Mouse (Mus musculus) intestine, embryonic 16.5 days (tissue): Measurements from ENCODE around the gene Hcn2. TPM values are rescaled to one million over a fixed set of nuclear protein-coding genes. Genes with fewer than 3 reads are reported as not detected.

Experiments used
- ATAC-seq: fragments of 200-750 bp; cut with Nextera tagmentation; 2 replicates; pipeline ENCODE4 v1.8.0; 2017; ENCODE audit warnings: moderate TSS enrichment, moderate library complexity
- H3K27ac ChIP-seq: fragments of 300-500 bp; sonication (generic); 2 replicates; pipeline ENCODE4 v1.5.1; 2014; ENCODE audit warnings: mild to moderate bottlenecking, low read length
- H3K27me3 ChIP-seq: fragments of 300-500 bp; sonication (generic); replicated peaks from 2 replicates; pipeline ENCODE4 v1.6.1; 2014; ENCODE audit warnings: low read length, control low read depth, mixed read lengths; ENCODE audit not compliant: control insufficient read depth, insufficient read depth
- H3K36me3 ChIP-seq: fragments of 300-500 bp; sonication (generic); 2 replicates; pipeline ENCODE4 v1.6.1; 2014; ENCODE audit warnings: low read length, control low read depth; ENCODE audit not compliant: control insufficient read depth, insufficient read depth
- H3K4me1 ChIP-seq: fragments of 300-500 bp; sonication (generic); 2 replicates; pipeline ENCODE4 v1.6.1; 2014; ENCODE audit warnings: low read length, control low read depth, mixed read lengths; ENCODE audit not compliant: control insufficient read depth, insufficient read depth
- H3K4me2 ChIP-seq: fragments of 300-500 bp; sonication (generic); 2 replicates; pipeline ENCODE4 v1.6.1; 2014; ENCODE audit warnings: low read depth, low read length, control low read depth
- H3K4me3 ChIP-seq: fragments of 300-500 bp; sonication (generic); 2 replicates; pipeline ENCODE4 v1.5.1; 2014; ENCODE audit warnings: mild to moderate bottlenecking, low read length
- H3K9ac ChIP-seq: fragments of 300-500 bp; sonication (generic); 2 replicates; pipeline ENCODE4 v1.6.1; 2014; ENCODE audit warnings: low read depth, low read length
- H3K9me3 ChIP-seq: fragments of 300-500 bp; sonication (generic); 2 replicates; pipeline ENCODE4 v1.6.1; 2016; ENCODE audit warnings: low read length, control low read depth; ENCODE audit not compliant: control insufficient read depth
- WGBS: fragments of 180-500 bp; shearing (Covaris S2); extraction: QIAGEN DNeasy Blood & Tissue Kit; methylation state at CpG from one replicate; pipeline ENCODE4 v1.1.7; 2014; 5-methylcytosine and 5-hydroxymethylcytosine counted together
- polyA plus RNA-seq: library from polyadenylated mRNA; unstranded; fragments of >200 nt; fragmentation: Nextera tagmentation; extraction: Ambion mirVana; gene quantifications from 2 replicates; pipeline ENCODE4 v1.2.1, GENCODE M21; 2015

Hcn2 gene
- polyA plus RNA-seq, 1 experiment from 2014 or later = not detected

DNA sequence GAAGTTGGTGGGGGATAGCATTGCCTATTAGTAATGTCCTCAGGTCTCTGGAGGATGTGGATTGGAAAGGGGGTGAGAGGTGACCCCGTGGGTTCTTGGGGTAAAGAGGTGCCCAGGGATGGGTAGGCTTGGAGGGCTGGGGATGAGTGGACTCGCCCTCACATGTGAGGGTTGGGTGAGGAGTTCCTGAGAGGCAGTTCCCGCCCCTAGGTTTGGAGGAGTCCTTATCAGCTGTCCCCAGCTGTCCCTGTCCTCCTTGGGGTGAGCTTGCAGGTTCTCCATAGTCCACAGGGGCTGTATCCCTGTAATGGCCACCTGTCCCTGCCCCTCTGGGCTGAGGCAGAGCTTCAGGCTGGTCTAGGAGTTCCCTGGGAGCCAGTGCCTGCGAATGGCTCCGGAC lies 10.5 kb upstream of the Hcn2 start:
- Histone ChIP-seq H3K4me2 (peak overlapping the region; percentile 88), H3K9ac (peak overlapping the region; percentile 96), H3K9me3 (no peaks in the 10 kb centered on the region), H3K27me3 (no peaks in the 10 kb centered on the region), H3K4me3 (peak overlapping the region; percentile 84), H3K36me3 (peaks cover 22% of the 10 kb centered on the region; the same call in 1 of the 2 replicates), H3K27ac (peak overlapping the region; percentile 27; the same call in 1 of the 2 replicates), H3K4me1 (peaks cover 49% of the 10 kb centered on the region)
- WGBS = 63% methylated on average over 4 of the region's 5 CpGs
- ATAC-seq = peak; percentile 4; the same call in 1 of the 2 replicates

DNA sequence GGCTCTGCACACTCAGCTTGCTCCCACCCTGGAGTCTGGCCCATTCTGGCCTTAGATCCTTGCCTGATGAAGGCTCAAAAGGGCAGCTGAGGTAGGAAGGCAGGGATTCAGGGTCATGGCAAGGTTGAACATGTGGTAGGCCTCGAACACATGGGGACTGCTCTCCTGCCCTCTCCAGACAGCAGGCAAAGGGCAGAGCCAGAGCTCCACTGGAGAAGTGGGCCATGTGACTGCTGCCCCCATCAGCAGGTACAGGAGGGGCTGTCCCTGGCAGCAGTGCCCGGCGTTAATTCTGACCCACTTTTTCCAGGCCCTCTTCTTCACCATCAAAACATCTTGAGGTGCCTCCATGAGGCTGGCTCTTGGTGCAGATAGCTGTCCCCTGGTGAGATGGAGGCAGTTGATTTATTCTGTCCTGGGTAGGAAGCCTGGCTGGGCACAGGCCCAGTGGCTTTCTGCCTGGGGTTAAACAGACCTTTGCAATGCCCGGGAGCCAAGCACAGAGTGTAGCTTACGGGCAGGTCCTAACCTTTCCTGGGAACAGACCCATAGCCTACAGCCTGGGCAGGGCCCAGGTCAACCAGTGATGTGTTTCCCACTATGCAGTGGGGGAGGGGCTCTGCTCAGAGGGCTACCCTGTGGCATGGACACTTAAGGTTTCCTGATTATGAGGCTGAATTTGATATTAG lies 9.9 kb upstream of the Hcn2 start:
- peaks cover 22% of the 10 kb centered on the region; the same call in 1 of the 2 replicates for H3K36me3 ChIP-seq
- H3K27ac ChIP-seq = peak overlapping the region; percentile 27; the same call in 1 of the 2 replicates
- peak overlapping the region; percentile 88 for H3K4me2 ChIP-seq
- H3K9ac ChIP-seq = peak overlapping the region; percentile 96
- WGBS = 74% methylated on average over 5 of the region's 5 CpGs
- no peaks in the 10 kb centered on the region for H3K27me3 ChIP-seq
- H3K4me3 ChIP-seq = peak overlapping the region; percentile 84
- ATAC-seq = no peak
- peaks cover 43% of the 10 kb centered on the region for H3K4me1 ChIP-seq
- H3K9me3 ChIP-seq = no peaks in the 10 kb centered on the region

DNA sequence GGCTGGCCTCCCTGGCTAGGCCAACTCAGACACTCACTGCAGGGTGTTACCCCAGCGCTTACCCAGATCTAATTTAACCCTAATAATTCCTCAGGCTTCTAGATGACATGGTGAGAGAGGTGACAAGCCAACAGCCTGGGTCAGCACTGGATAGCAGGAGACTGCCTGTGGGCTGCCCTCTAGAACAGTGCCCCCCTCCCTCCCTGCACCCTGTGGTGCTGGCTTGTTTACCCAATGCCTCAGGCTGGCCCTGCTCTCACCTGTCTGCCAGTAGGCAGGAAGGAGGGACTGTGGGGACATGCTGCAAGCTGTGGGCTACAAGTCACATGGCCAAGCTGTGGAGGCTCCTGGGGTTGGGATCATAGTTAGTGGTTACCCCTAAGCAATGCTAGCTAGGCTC lies 9.3 kb upstream of the Hcn2 start:
- H3K9ac ChIP-seq = 0 out of 2 replicates have a peak overlapping the region, but pooled peaks have one; percentile 24
- H3K4me2 ChIP-seq = peak overlapping the region; percentile 88; the same call in 1 of the 2 replicates
- no peak overlapping the region for H3K4me3 ChIP-seq
- no peaks in the 10 kb centered on the region for H3K9me3 ChIP-seq
- 76% methylated on average over 1 of the region's 1 CpGs for WGBS
- no peak for ATAC-seq
- 0 out of 2 replicates have a peak overlapping the region, but pooled peaks have one; percentile 14 for H3K27ac ChIP-seq
- peaks cover 27% of the 10 kb centered on the region; the same call in 1 of the 2 replicates for H3K36me3 ChIP-seq
- H3K27me3 ChIP-seq = no peaks in the 10 kb centered on the region
- peaks cover 40% of the 10 kb centered on the region for H3K4me1 ChIP-seq

DNA sequence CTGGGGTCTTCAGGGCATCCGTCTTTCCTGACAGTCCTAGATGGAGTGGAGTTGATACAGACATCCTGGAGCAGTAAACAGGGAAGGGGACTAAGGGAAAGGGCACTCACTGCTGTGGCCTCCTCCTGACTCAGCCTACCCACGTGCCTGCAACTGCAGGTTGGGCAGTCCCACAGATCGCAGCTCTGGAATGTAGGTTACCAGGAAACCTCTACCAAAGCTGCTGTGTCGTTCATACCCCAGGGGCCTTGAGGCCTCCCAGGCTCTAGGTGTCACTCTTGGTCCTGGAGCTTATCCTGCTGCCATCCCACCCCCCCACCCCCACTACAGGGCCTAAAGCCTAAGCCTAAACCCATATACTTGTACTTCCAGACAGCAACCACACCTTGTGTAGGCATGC lies 8.7 kb upstream of the Hcn2 start:
- Histone ChIP-seq H3K4me2 (no peak overlapping the region), H3K9ac (0 out of 2 replicates have a peak overlapping the region, but pooled peaks have one; percentile 24), H3K27ac (no peak overlapping the region), H3K27me3 (no peaks in the 10 kb centered on the region), H3K4me3 (no peak overlapping the region), H3K36me3 (peaks cover 27% of the 10 kb centered on the region; the same call in 1 of the 2 replicates), H3K9me3 (no peaks in the 10 kb centered on the region), H3K4me1 (peaks cover 40% of the 10 kb centered on the region)
- 55% methylated on average over 4 of the region's 4 CpGs for WGBS
- ATAC-seq = no peak

DNA sequence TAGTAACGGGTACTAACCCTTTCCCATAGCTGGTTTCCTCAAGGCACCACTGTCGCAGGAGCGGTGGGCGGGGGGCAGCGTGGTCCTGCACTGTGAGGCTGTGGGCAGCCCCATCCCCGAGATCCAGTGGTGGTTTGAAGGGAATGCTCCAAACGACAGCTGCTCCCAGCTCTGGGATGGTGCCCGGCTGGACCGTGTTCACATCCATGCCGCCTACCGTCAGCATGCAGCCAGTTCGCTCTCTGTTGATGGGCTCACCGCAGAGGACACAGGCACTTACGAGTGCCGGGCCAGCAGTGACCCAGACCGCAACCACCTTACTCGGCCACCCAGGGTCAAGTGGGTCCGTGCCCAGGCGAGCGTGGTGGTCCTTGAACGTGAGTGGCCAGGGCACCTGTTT lies 7.8 kb upstream of the Hcn2 start:
- no peak overlapping the region for H3K4me2 ChIP-seq
- H3K4me1 ChIP-seq = peaks cover 40% of the 10 kb centered on the region
- WGBS = 88% methylated on average over 21 of the region's 21 CpGs
- ATAC-seq = no peak
- peak overlapping the region; percentile 19; the same call in 1 of the 2 replicates for H3K9ac ChIP-seq
- no peaks in the 10 kb centered on the region for H3K9me3 ChIP-seq
- no peak overlapping the region for H3K27ac ChIP-seq
- H3K36me3 ChIP-seq = peaks cover 27% of the 10 kb centered on the region; the same call in 1 of the 2 replicates
- no peak overlapping the region for H3K4me3 ChIP-seq
- H3K27me3 ChIP-seq = no peaks in the 10 kb centered on the region

DNA sequence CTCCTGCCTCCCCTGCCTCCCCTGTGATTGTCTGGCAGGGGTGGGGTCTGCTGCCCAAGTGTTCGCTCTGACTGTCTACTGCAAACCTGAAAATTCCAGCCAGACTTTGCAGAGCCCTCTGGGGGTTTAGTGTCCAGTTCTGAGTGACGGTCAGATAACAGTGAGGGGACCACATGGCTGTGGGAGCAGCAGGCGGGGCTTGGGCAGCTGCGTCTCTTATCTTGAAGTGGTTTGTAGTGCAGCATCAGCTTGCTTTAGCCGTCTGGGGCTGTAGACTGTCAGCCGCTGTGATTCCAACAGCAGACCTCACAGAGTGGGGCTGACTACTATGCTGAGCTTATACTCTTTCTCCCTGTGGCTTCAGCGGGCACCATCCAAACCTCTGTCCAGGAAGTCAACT lies 7.1 kb upstream of the Hcn2 start:
- H3K4me1 ChIP-seq = peaks cover 40% of the 10 kb centered on the region
- no peak overlapping the region for H3K9ac ChIP-seq
- no peak overlapping the region for H3K4me3 ChIP-seq
- peaks cover 27% of the 10 kb centered on the region; the same call in 1 of the 2 replicates for H3K36me3 ChIP-seq
- no peaks in the 10 kb centered on the region for H3K27me3 ChIP-seq
- 60% methylated on average over 7 of the region's 7 CpGs for WGBS
- H3K4me2 ChIP-seq = no peak overlapping the region
- ATAC-seq = no peak
- no peaks in the 10 kb centered on the region for H3K9me3 ChIP-seq
- no peak overlapping the region for H3K27ac ChIP-seq

DNA sequence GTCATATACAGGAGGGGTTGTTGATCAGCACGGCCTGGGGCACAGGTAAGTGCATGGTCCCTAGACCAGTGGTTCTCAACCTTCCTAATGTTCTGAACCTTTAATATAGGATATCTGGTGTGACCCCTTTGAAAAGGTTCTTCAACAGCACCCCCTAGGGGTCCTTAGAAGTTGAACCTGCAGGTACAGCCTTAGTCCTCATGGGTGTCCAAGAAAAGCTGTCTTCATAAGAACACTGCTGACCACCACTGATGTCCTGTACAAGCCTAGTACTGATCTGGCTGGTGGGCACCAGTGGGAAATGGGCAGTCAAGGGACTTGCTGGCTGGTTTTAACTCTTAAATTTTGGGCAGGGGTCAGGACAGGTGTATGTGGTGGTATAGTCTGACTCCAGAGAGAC lies 4.4 kb upstream of the Hcn2 start:
- Histone ChIP-seq H3K4me1 (peaks cover 29% of the 10 kb centered on the region), H3K9ac (no peak overlapping the region), H3K27me3 (peaks cover 23% of the 10 kb centered on the region), H3K9me3 (no peaks in the 10 kb centered on the region), H3K4me2 (no peak overlapping the region), H3K27ac (no peak overlapping the region), H3K36me3 (peaks cover 27% of the 10 kb centered on the region; the same call in 1 of the 2 replicates), H3K4me3 (no peak overlapping the region)
- peak; percentile 8 for ATAC-seq
- WGBS = 74% methylated on average over 1 of the region's 1 CpGs

DNA sequence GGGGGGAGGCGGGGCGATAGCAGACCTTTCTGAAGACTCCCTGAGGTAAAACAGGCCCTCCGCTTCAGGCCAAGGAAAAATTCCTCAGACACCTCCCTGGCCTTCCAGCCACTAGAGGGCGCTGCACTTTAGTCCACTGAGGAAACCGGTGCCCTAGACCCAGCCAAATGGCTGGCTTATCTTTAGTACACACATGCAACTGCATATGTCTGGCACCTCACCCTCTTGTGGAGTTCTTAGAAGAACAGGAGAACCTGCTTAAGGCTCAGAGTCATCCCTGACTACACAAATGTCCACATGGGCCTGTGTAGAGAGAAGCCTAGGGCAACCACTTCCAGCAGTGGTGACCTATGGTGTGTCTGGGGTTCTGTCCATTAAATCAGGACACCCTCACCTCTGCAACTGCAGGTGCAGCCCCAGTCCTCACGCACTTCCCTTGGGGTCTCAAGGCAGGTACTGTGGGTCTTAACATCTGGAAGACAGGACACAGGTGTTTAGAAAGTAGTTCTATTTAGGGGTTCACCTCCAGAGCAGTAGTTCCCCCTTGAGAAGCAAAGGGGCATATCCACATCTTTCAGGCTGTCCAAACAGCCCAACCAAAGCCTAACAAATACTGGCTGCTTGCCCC lies 3.8 kb upstream of the Hcn2 start:
- no peaks in the 10 kb centered on the region for H3K9me3 ChIP-seq
- no peak overlapping the region for H3K4me2 ChIP-seq
- 9% methylated on average over 6 of the region's 6 CpGs for WGBS
- no peak overlapping the region for H3K9ac ChIP-seq
- no peak overlapping the region for H3K27ac ChIP-seq
- peaks cover 29% of the 10 kb centered on the region for H3K27me3 ChIP-seq
- peak; percentile 58 for ATAC-seq
- peaks cover 28% of the 10 kb centered on the region for H3K4me1 ChIP-seq
- H3K36me3 ChIP-seq = peaks cover 22% of the 10 kb centered on the region; the same call in 1 of the 2 replicates
- H3K4me3 ChIP-seq = no peak overlapping the region

DNA sequence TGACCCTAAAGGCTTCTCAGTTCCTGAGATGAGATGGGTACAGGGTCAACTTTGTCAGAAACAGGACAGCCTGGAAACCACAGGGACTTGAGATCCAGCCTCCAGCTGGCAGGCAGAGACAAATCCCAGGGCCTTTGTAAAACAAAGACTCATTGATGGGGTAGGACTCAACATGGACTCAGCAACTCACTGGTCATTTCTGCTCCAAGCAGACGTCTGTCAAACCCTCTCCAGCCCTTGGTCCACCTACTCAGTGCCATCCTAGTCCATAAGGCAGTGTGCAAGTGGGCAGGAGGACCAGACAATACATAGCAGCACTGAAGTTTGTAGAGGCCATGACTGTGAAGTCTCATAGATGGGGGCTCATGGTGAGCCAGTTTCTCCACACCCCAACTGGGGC lies 3.3 kb upstream of the Hcn2 start:
- ATAC-seq = no peak
- Histone ChIP-seq H3K27me3 (peaks cover 32% of the 10 kb centered on the region), H3K4me1 (peaks cover 23% of the 10 kb centered on the region), H3K36me3 (peaks cover 21% of the 10 kb centered on the region; the same call in 1 of the 2 replicates), H3K9ac (no peak overlapping the region), H3K27ac (no peak overlapping the region), H3K4me3 (no peak overlapping the region), H3K4me2 (no peak overlapping the region), H3K9me3 (no peaks in the 10 kb centered on the region)
- 18% methylated on average over 1 of the region's 1 CpGs for WGBS
